Mouse (Mus musculus) brain, adult 2 months (tissue): ENCODE measurements at regions not wholly inside any gene's neighbourhood (a gene's known extent, or its start where the extent isn't known, plus 50 kb on each side); places are given as distances from the start of the nearest gene placed in this dataset.
"Not testable (repeated sequence)": the region's sequence is repeated elsewhere in the genome, so short reads cannot be mapped to it uniquely, and the experiment has no call there.

Experiments used
- DNase-seq: peaks from one replicate; pipeline ENCODE4 v3.0.0; 2011; ENCODE audit warnings: low read depth, low spot score

DNA sequence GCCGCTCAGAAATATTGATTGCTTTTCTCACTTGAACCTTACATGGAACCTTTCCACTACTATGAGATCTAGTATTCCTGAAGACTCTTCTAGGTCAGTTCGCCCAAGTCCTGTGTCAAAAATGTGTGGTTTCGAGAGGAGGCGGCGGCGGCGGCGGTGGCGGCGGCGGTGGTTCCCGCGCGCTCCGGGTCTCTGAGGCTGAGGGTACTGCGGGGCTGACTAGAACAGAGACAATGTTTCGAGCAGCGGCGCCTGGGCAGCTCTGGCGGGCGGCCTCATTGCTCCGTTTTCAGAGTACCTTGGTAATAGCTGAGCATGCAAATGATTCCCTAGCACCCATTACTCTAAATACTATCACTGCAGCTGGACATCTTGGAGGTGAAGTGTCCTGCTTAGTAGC lies 957.0 kb upstream of the Gm597 start:
- not testable (repeated sequence) for DNase-seq

- peak; percentile 16 for DNase-seq
Measured at GRCm38 (mm10) chr1:29731930-29732329, 951.9 kb upstream of the Gm597 start.
